Mouse (Mus musculus): ENCODE measurements around the gene Galntl6.

GRCm38 (mm10) chr8:58487099-58487498 lies 425.3 kb downstream of the Galntl6 start:
- TF ChIP-seq POU5F1 (IDR thresholded peaks at IDR 0.05; ENCODE audit: borderline replicate concordance, low read length) (no peak), CTCF (conservative IDR thresholded peaks at IDR 0.05; ENCODE audit: low read length) (no peak), NANOG (IDR thresholded peaks at IDR 0.05; ENCODE audit: borderline replicate concordance, low read length) (no peak)

Data from E14TG2a.4 (cell line).